Mouse (Mus musculus) midbrain, embryonic 15.5 days (tissue): ENCODE measurements at regions not wholly inside any gene's neighbourhood (a gene's known extent, or its start where the extent isn't known, plus 50 kb on each side); places are given as distances from the start of the nearest gene placed in this dataset.

ENCODE experiments used
- ATAC-seq: fragments of 200-750 bp; cut with Nextera tagmentation; replicated peaks from 2 replicates; pipeline ENCODE4 v1.8.0; 2017; ENCODE audit warnings: moderate TSS enrichment
- H3K27ac ChIP-seq: fragments of 300-500 bp; sonication (generic); 2 replicates; pipeline ENCODE4 v1.5.1; 2015; ENCODE audit warnings: mild to moderate bottlenecking, inconsistent platforms
- H3K27me3 ChIP-seq: fragments of 300-500 bp; sonication (generic); replicated peaks from 2 replicates; pipeline ENCODE4 v1.6.1; 2015; ENCODE audit warnings: inconsistent platforms
- H3K36me3 ChIP-seq: fragments of 300-500 bp; sonication (generic); replicated peaks from 2 replicates; pipeline ENCODE4 v1.6.1; 2015; ENCODE audit warnings: inconsistent platforms
- H3K4me1 ChIP-seq: fragments of 300-500 bp; sonication (generic); 2 replicates; pipeline ENCODE4 v1.6.1; 2015; ENCODE audit warnings: inconsistent platforms
- H3K4me2 ChIP-seq: fragments of 300-500 bp; sonication (generic); 2 replicates; pipeline ENCODE4 v1.6.1; 2015; ENCODE audit warnings: inconsistent platforms, mild to moderate bottlenecking, moderate library complexity
- H3K4me3 ChIP-seq: fragments of 300-500 bp; sonication (generic); 2 replicates; pipeline ENCODE4 v1.5.1; 2015; ENCODE audit warnings: mild to moderate bottlenecking, inconsistent platforms
- H3K9ac ChIP-seq: fragments of 300-500 bp; sonication (generic); 2 replicates; pipeline ENCODE4 v1.6.1; 2015; ENCODE audit warnings: mild to moderate bottlenecking, inconsistent platforms
- H3K9me3 ChIP-seq: fragments of 300-500 bp; sonication (generic); 2 replicates; pipeline ENCODE4 v1.6.1; 2016; ENCODE audit warnings: inconsistent platforms
- WGBS: fragments of 180-500 bp; shearing (Covaris S2); methylation state at CpG from one replicate; pipeline ENCODE4 v1.1.7; 2015; ENCODE audit warnings: mixed read lengths; 5-methylcytosine and 5-hydroxymethylcytosine counted together

GRCm38 (mm10) chr15:18189622-18190308 is 629.0 kb upstream of the Cdh10 start:
- no peak overlapping the region for H3K9ac ChIP-seq
- no peak overlapping the region for H3K4me2 ChIP-seq
- H3K4me1 ChIP-seq: peaks cover 3% of the 10 kb centered on the region; the same call in 1 of the 2 replicates
- H3K4me3 ChIP-seq: no peak overlapping the region
- ATAC-seq: peak; percentile 97
- H3K27ac ChIP-seq: no peak overlapping the region
- no peaks in the 10 kb centered on the region for H3K36me3 ChIP-seq
- no peaks in the 10 kb centered on the region for H3K27me3 ChIP-seq
- H3K9me3 ChIP-seq: no peaks in the 10 kb centered on the region
- WGBS: 28% methylated on average over 5 of the region's 5 CpGs

- 87% methylated on average over 1 of the region's 1 CpGs for WGBS
- Histone ChIP-seq H3K4me2 (no peak overlapping the region), H3K4me1 (peaks cover 3% of the 10 kb centered on the region; the same call in 1 of the 2 replicates), H3K27me3 (no peaks in the 10 kb centered on the region), H3K9me3 (no peaks in the 10 kb centered on the region), H3K27ac (no peak overlapping the region), H3K36me3 (no peaks in the 10 kb centered on the region), H3K4me3 (no peak overlapping the region), H3K9ac (no peak overlapping the region)
- ATAC-seq: no peak
These were observed 628.3 kb upstream of the Cdh10 start for GRCm38 (mm10) chr15:18190490-18190889.

- no peak overlapping the region for H3K4me3 ChIP-seq
- no peaks in the 10 kb centered on the region for H3K36me3 ChIP-seq
- no peaks in the 10 kb centered on the region for H3K9me3 ChIP-seq
- no peaks in the 10 kb centered on the region for H3K27me3 ChIP-seq
- H3K27ac ChIP-seq: no peak overlapping the region
- ATAC-seq: no peak
- no peak overlapping the region for H3K4me2 ChIP-seq
- H3K9ac ChIP-seq: no peak overlapping the region
- H3K4me1 ChIP-seq: no peaks in the 10 kb centered on the region
- 82% methylated on average over 2 of the region's 2 CpGs for WGBS
These were observed 607.6 kb upstream of the Cdh10 start for GRCm38 (mm10) chr15:18211102-18211501.

DNA sequence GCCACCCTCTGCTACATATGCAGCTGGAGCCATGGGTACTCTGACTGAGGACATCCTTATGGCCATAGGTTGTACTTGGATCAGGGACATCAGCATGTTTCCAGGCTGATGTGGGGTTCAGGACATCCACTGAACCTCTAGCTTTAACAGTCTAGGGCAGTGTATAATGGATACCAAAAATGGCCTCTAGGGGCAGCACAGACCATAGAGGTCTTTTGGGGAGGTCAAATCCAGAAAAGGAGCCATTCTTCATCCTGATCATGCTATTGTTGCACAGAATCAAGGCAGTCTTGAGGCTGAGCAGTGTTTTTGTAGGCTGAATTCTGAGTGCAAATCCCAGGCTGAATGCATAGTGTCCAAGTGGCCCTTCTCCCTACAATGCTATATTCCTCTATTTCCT is 598.8 kb upstream of the Cdh10 start:
- no peak overlapping the region for H3K27ac ChIP-seq
- no peaks in the 10 kb centered on the region for H3K9me3 ChIP-seq
- H3K9ac ChIP-seq: no peak overlapping the region
- H3K27me3 ChIP-seq: no peaks in the 10 kb centered on the region
- no peak for ATAC-seq
- H3K4me1 ChIP-seq: no peaks in the 10 kb centered on the region
- H3K36me3 ChIP-seq: no peaks in the 10 kb centered on the region
- H3K4me2 ChIP-seq: no peak overlapping the region
- no peak overlapping the region for H3K4me3 ChIP-seq
